Mouse (Mus musculus) retina, postnatal 7 days (tissue): ENCODE data around the gene Zranb3.

Experiments
- DNase-seq: peaks from one replicate; pipeline ENCODE4 v3.0.0-alpha.2; 2012; ENCODE audit warnings: low read depth, low spot score

Zranb3 gene

DNA sequence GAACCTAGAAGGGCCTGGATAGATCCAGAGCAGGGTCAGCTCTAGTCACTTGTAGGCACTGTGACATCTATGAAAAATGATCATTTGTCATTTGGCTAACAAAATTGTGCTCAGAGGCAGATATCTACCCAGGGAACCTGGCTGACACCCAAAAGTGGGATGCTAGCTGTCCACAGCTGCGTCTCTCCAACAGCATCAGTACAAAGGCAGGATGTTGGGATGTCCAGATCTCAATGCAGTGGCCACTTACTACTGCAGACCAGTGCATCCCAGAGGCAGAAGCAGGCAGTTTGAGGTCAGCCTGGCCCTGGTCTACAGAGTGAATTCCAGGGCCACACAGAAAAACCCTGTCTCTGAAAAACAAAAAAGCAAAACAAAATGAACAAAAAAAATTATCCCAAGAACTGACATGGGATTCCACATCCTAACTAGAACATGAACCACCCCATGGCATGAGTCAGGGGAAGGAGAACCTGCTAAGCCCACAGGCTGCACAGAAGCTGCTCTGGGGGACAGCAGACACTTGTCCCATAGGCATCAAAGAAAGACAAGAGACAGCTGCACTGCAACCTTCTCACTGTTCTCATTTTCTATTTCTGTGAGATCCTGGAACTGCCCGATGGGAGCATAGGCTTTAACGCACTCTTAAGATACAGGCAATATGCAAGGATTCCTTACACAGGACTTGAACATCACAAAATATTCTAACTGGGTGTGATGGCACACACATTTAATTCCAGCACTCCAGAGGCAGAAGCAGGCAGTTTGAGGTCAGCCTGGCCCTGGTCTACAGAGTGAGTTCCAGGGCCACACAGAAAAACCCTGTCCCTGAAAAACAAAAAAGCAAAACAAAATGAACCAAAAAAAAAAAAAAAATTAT is 156.9 kb downstream of the Zranb3 start:
- no peak for DNase-seq

DNA sequence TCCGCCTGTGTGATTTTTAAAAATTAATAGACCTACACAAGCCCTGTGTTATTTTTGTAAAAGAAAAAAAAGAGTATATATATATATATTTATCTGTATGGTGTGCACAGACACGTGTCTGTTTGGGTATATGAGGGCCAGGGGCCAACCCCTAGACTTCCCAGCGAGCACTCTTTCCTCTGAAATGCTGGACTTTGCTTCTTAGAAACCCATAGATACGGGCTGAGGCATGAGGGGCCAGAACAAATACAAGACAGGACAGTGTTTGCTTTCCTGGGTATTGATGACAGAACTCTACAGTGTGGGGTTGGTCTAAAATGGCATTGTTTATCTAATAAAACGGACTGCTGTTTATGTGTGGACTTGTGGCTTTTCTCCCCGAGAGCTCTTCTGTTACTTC is 159.3 kb downstream of the Zranb3 start:
- no peak for DNase-seq

DNA sequence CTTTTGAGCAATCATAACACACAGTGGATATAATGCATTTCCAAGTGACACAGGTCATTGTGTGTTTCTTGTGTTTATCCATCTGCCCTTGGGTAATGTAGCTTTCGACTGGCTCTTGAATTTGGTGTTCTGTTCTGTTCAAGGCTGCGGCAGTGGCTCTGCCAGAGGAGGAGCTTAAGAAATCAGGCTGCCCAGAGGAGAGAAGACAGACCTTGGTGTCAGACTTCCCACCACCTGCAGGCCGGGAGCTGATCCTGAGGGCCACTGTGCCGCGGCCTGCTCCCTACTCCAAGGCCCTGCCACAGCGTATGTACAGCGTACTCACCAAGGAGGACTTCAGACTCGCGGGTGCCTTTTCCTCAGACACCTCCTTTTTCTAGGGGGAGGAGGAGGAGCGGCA is 160.6 kb downstream of the Zranb3 start:
- DNase-seq: no peak

DNA sequence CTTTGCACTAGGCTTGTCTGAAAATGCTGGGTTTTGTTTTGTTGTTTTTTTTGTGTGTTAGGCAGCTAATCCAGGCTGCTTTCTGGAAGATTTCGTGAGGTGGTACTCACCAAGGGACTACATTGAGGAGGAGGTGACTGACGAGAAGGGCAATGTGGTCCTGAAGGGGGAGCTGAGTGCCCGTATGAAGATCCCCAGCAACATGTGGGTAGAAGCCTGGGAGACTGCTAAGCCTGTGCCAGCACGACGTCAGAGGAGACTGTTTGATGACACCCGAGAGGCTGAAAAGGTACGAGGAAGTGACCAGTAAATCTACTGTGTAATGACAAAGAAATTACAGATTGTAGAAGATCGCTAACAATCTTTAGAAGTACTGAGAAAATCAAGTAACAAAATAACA is 165.6 kb downstream of the Zranb3 start:
- no peak for DNase-seq

DNA sequence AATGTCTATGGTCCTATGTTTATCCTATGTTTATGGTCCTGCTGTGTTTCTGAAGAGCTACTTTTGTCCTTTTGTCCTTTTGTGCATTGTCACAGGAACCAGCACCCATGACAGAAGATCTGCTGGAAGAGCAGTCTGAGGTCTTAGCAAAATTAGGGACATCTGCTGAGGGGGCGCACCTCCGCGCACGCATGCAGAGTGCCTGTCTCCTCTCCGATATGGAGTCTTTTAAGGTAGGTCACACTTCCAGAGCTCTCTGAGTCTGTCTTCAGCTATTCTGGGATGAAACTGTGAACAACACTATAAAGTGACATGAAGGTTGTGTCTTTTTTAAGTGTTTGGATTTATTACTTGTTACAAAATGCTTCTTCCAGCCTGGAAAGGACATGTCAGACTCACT is 168.5 kb downstream of the Zranb3 start:
- no peak for DNase-seq

DNA sequence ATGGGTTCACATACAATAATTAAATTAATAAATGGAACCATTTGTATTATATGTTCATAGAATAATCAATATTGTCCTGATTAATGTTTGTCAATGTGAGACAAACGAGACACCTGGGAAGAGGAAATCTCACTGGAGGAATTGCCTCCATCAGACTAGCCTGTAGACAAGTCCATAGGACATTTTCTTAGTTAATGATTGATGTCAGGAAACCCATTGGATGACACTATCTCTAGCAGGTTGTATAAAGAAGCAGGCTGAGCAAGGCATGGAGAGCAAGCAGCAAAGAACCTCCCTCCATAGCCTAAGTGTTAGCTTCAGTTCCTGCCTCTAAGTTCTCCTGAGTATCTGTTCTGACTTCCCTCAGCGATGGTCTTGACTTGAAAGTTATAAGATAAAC is 169.4 kb downstream of the Zranb3 start:
- DNase-seq: no peak

DNA sequence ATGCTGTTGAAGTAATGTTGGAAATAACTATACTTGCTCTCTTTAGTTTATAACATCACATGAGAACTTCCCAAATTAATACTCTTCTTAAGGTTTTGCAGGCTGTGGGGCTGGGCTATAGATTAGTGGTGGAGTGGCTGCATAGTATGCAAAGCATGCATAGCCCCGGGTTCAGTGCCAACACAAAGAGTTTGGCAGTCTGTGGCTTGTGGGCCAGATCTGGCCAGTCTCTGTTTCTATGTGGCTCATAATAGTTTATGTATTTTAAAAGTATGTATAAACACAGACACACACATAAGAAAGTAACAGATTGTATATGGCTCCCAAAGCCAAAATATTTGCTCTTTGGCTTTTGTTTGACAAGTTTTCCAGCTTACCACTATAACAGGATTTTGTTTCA is 187.0 kb downstream of the Zranb3 start:
- no peak for DNase-seq

DNA sequence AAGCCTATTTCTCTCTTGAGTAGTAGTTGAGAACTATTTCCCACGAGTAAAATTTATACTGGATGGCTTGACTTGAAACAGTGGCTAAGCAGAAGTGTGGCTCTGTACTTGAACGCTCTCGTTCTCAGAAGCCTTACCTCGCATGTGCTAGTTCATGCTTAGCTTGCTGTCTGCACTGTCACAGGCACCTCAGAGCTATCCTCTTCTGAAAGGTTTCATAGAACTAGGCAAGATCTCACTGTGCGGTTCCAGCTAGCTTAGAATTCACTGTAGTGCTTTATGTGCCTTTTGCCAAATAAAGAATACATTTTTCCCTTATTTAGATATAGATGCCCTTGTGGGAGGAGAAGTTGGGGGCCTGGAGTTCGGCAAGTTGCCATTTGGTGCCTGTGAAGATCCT is 187.5 kb downstream of the Zranb3 start:
- DNase-seq: no peak

DNA sequence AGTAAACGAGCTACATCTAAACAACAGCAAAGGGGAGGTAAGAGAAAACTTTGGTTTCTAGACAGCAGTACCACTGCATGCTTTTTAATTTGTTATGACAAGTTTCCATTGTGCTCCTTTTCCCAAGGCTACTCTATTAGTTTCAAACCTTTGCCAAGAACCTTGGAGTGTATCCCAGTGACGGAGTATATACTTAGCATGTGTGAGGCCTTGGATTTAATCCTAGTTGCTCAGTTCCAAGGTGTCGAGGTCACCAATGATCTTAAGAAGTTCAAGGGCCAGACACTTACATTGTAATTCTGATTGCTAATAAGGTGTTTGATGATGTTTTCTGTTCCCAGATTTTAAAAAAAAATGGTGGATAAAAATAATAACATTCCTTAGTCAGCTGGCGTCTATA is 189.7 kb downstream of the Zranb3 start:
- DNase-seq: no peak

DNA sequence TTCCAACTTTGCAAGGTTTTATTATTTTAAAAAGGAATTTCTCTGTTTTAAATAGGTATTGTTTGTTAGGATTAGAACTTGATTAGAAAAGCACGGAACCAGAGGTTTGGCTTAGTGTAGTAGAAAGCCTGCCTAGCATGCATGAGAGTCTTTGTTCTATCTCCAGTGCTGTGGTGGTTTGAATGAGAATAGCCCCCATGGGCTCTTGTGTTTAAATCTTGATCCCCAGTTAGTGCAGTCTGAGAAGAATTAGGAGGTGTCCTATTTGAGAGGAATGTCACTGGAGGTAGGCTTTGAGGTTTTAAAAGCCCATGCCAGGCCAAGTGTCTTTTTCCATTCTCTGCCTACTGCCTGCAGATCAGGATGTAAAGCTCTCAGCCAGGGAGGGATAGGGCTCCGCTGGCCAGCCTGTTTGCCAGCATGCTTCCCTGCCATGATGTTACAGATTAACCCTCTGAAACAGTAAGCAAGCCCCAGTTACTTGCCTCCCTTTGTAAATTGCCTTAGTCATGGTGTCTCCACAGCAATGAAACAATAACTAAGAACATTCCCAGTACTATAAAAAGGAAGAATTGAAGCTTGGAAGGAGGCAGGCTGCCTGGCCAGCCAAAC is 198.0 kb downstream of the Zranb3 start:
- DNase-seq: no peak
